Mouse (Mus musculus) CH12.LX (cell line): ENCODE results near the gene Afap1. TPM values are rescaled to one million over a fixed set of nuclear protein-coding genes. Genes with fewer than 3 reads are reported as not detected.

Experiments used
- DNase-seq: peaks from one replicate; pipeline ENCODE4 v3.0.0-alpha.2; 2013; ENCODE audit errors: extremely low read depth
- H3K27ac ChIP-seq: 2 replicates; pipeline ENCODE4 v1.5.1; 2012; ENCODE audit warnings: low read depth, mild to moderate bottlenecking, control low read depth, moderate library complexity; ENCODE audit not compliant: insufficient read depth
- H3K27me3 ChIP-seq: replicated peaks from 2 replicates; pipeline ENCODE3; 2012; ENCODE audit warnings: inconsistent platforms
- H3K36me3 ChIP-seq, 2 experiments: replicated peaks in 1 of 2; 2 replicates each; pipeline versions ENCODE3 to v1.6.1; 2012; ENCODE audit warnings: inconsistent platforms in 1 of 2, low read length in 1 of 2, mild to moderate bottlenecking in 1 of 2, mixed read lengths in 1 of 2, moderate library complexity in 1 of 2; ENCODE audit not compliant: control insufficient read depth in 1 of 2, insufficient read depth in 1 of 2
- H3K4me1 ChIP-seq, 2 experiments: 2 replicates each; pipeline ENCODE4 v1.6.1; 2012; ENCODE audit warnings: inconsistent platforms in 1 of 2, moderate library complexity in 1 of 2; ENCODE audit not compliant: insufficient read depth in 2 of 2, control insufficient read depth in 1 of 2
- H3K4me2 ChIP-seq: 2 replicates; pipeline ENCODE4 v1.6.1; 2012; ENCODE audit warnings: low read depth, mild to moderate bottlenecking, control low read depth; ENCODE audit not compliant: poor library complexity, insufficient read depth, severe bottlenecking
- H3K4me3 ChIP-seq, 3 experiments: fragments of 150-350 bp in 1 of 3; sonication (generic) in 1 of 3; replicated peaks in 1 of 3; 2 replicates each; pipeline versions ENCODE3 to v1.5.1; 2011 to 2012; ENCODE audit warnings: low read depth in 2 of 3, low read length in 2 of 3, mild to moderate bottlenecking in 2 of 3, moderate library complexity in 2 of 3, control low read depth in 1 of 3, improper control_type of control experiment in 1 of 3, inconsistent platforms in 1 of 3, mixed read lengths in 1 of 3; ENCODE audit not compliant: poor library complexity in 1 of 3
- H3K79me2 ChIP-seq: replicated peaks from 2 replicates; pipeline ENCODE4 v1.6.1; 2012; ENCODE audit warnings: mild to moderate bottlenecking, moderate library complexity; ENCODE audit not compliant: control insufficient read depth, poor library complexity, insufficient read depth, severe bottlenecking; ENCODE audit errors: extremely low read depth
- H3K9ac ChIP-seq: 2 replicates; pipeline ENCODE4 v1.6.1; 2012; ENCODE audit warnings: low read depth, mild to moderate bottlenecking, control low read depth, moderate library complexity; ENCODE audit not compliant: insufficient read depth
- H3K9me3 ChIP-seq: replicated peaks from 2 replicates; pipeline ENCODE3; 2012; ENCODE audit warnings: low read length, inconsistent platforms, mixed read lengths
- CHD1 ChIP-seq: IDR thresholded peaks from 2 replicates; pipeline ENCODE4 v1.6.1; 2012; ENCODE audit warnings: low read depth, low read length, improper control_type of control experiment, inconsistent platforms
- CHD2 ChIP-seq: IDR thresholded peaks from 2 replicates; pipeline ENCODE4 v1.6.1; 2011; ENCODE audit warnings: low read length, improper control_type of control experiment
- CTCF ChIP-seq, 2 experiments: IDR thresholded peaks in 1 of 2; conservative IDR thresholded peaks in 1 of 2; 2 replicates each; pipeline ENCODE4 v1.5.1; 2011 to 2012; ENCODE audit warnings: low read depth in 2 of 2, low read length in 2 of 2, improper control_type of control experiment in 1 of 2, inconsistent platforms in 1 of 2, mild to moderate bottlenecking in 1 of 2, moderate library complexity in 1 of 2
- ELF1 ChIP-seq: IDR thresholded peaks from 2 replicates; pipeline ENCODE4 v1.6.1; 2014; ENCODE audit warnings: low read depth, mild to moderate bottlenecking, inconsistent platforms, low read length, improper control_type of control experiment
- EP300 ChIP-seq: IDR thresholded peaks from 2 replicates; pipeline ENCODE4 v1.6.1; 2011; ENCODE audit warnings: low read length, improper control_type of control experiment
- ETS1 ChIP-seq: conservative IDR thresholded peaks from 2 replicates; pipeline ENCODE4 v1.6.1; 2012; ENCODE audit warnings: low read depth, mild to moderate bottlenecking, inconsistent platforms, low read length, improper control_type of control experiment, moderate library complexity
- GABPA ChIP-seq: IDR thresholded peaks from 2 replicates; pipeline ENCODE4 v1.6.1; 2012; ENCODE audit warnings: low read depth, low read length, improper control_type of control experiment, inconsistent platforms; ENCODE audit not compliant: insufficient replicate concordance
- HCFC1 ChIP-seq: IDR thresholded peaks from 2 replicates; pipeline ENCODE4 v1.6.1; 2012; ENCODE audit warnings: low read depth, mild to moderate bottlenecking, inconsistent platforms, low read length, improper control_type of control experiment
- IRF4 ChIP-seq: IDR thresholded peaks from 2 replicates; pipeline ENCODE4 v1.6.1; 2014; ENCODE audit warnings: low read depth, mild to moderate bottlenecking, inconsistent platforms, low read length, improper control_type of control experiment
- JUN ChIP-seq: IDR thresholded peaks from 2 replicates; pipeline ENCODE4 v1.6.1; 2011; ENCODE audit warnings: low read depth, mild to moderate bottlenecking, low read length, improper control_type of control experiment, moderate library complexity; ENCODE audit not compliant: insufficient read depth
- KAT2A ChIP-seq: IDR thresholded peaks from 2 replicates; pipeline ENCODE4 v1.6.1; 2012; ENCODE audit warnings: low read length, improper control_type of control experiment, inconsistent platforms; ENCODE audit not compliant: insufficient replicate concordance
- MAFK ChIP-seq: IDR thresholded peaks from 2 replicates; pipeline ENCODE4 v1.6.1; 2011; ENCODE audit warnings: low read length, improper control_type of control experiment; ENCODE audit not compliant: insufficient replicate concordance
- MAX ChIP-seq: IDR thresholded peaks from 2 replicates; pipeline ENCODE4 v1.6.1; 2011; ENCODE audit warnings: low read length, improper control_type of control experiment
- MYC ChIP-seq: IDR thresholded peaks from 2 replicates; pipeline ENCODE4 v1.6.1; 2011; ENCODE audit warnings: low read depth, mild to moderate bottlenecking, improper control_type of control experiment, low read length
- NRF1 ChIP-seq: IDR thresholded peaks from 2 replicates; pipeline ENCODE4 v1.6.1; 2014; ENCODE audit warnings: low read depth, mild to moderate bottlenecking, inconsistent platforms, low read length, improper control_type of control experiment, moderate library complexity
- PAX5 ChIP-seq: IDR thresholded peaks from 2 replicates; pipeline ENCODE4 v1.6.1; 2012; ENCODE audit warnings: low read length, inconsistent platforms, mixed read lengths
- POLR2A ChIP-seq: IDR thresholded peaks from 2 replicates; pipeline ENCODE4 v1.6.1; 2011; ENCODE audit warnings: low read depth, mild to moderate bottlenecking, improper control_type of control experiment, low read length
- POLR2AphosphoS2 ChIP-seq: IDR thresholded peaks from 2 replicates; pipeline ENCODE4 v1.6.1; 2011; ENCODE audit warnings: low read depth, low read length, improper control_type of control experiment
- RAD21 ChIP-seq: IDR thresholded peaks from 2 replicates; pipeline ENCODE4 v1.6.1; 2011; ENCODE audit warnings: low read depth, mild to moderate bottlenecking, low read length, improper control_type of control experiment, moderate library complexity
- SIN3A ChIP-seq: IDR thresholded peaks from 2 replicates; pipeline ENCODE4 v1.6.1; 2012; ENCODE audit warnings: low read length, improper control_type of control experiment, inconsistent platforms
- USF1 ChIP-seq: IDR thresholded peaks from 2 replicates; pipeline ENCODE4 v1.6.1; 2014; ENCODE audit warnings: low read depth, mild to moderate bottlenecking, inconsistent platforms, low read length, improper control_type of control experiment
- USF2 ChIP-seq: conservative IDR thresholded peaks from 2 replicates; pipeline ENCODE4 v1.6.1; 2011; ENCODE audit warnings: low read depth, low read length, improper control_type of control experiment
- ZC3H11A ChIP-seq: IDR thresholded peaks from 2 replicates; pipeline ENCODE4 v1.6.1; 2012; ENCODE audit warnings: low read depth, mild to moderate bottlenecking, inconsistent platforms, low read length, improper control_type of control experiment
- ZKSCAN1 ChIP-seq: IDR thresholded peaks from 2 replicates; pipeline ENCODE4 v1.6.1; 2012; ENCODE audit warnings: low read depth, inconsistent platforms, low read length, improper control_type of control experiment, borderline replicate concordance
- ZMIZ1 ChIP-seq: IDR thresholded peaks from 2 replicates; pipeline ENCODE4 v1.6.1; 2012; ENCODE audit warnings: low read depth, mild to moderate bottlenecking, inconsistent platforms, low read length, improper control_type of control experiment
- ZNF384 ChIP-seq: IDR thresholded peaks from 2 replicates; pipeline ENCODE4 v1.6.1; 2012; ENCODE audit warnings: low read depth, low read length, improper control_type of control experiment, inconsistent platforms
- dilution Hi-C: fragments of 300-500 bp; cut with MboI; formaldehyde crosslinking; loops from 2 replicates; pipeline ENCODE4 v1.14.3; 2020; ENCODE audit warnings: low sequenced_read_pairs; ENCODE audit not compliant: extremely low pct_unique_long_range_greater_than_20kb, extremely low pct_ligation_motif_present
- in situ Hi-C: fragments of 300-500 bp; cut with MboI; formaldehyde crosslinking; loops from 3 replicates; pipeline ENCODE4 v1.14.3; 2019; ENCODE audit warnings: low sequenced_read_pairs, low pct_ligation_motif_present, low pct_unique_long_range_greater_than_20kb, mixed read lengths
- polyA plus RNA-seq: library from polyadenylated mRNA; unstranded; fragments of >175 nt; gene quantifications from 2 replicates; pipeline ENCODE4 v1.2.1, GENCODE M21; 2012; ENCODE audit warnings: low read depth; ENCODE audit not compliant: insufficient read length
- total RNA-seq, 2 experiments: library from RNA; depleted of rRNA; stranded (reverse); fragments of 300-350 nt in 1 of 2; fragments of >200 nt in 1 of 2; gene quantifications; 2 replicates each; pipeline ENCODE4 v1.2.3; 2012 to 2014

The Afap1 gene
- total and polyA plus RNA-seq, 3 experiments, result 0.32 to 4.0 (median 0.86) TPM

GRCm38 (mm10) chr5:36007649-36008048, 114.5 kb downstream of the Afap1 start:
- H3K79me2 ChIP-seq, result no peaks in the 10 kb centered on the region
- dilution Hi-C loops, result no loop called here
- TF ChIP-seq ZKSCAN1 (no peak), ZC3H11A (no peak), IRF4 (no peak), ZMIZ1 (no peak), POLR2A (no peak), MYC (no peak), MAX (no peak)
- no peaks in the 10 kb centered on the region for H3K9me3 ChIP-seq
- no peak for DNase-seq
- peaks cover 0 to 4% of the 10 kb centered on the region in 2 experiments; a peak in 1 of 4 replicates for H3K4me1 ChIP-seq
- no peak overlapping the region for H3K9ac ChIP-seq
- no peak overlapping the region for H3K4me2 ChIP-seq
- no peak overlapping the region for H3K4me3 ChIP-seq
- no peak overlapping the region for H3K27ac ChIP-seq
- in situ Hi-C loops, result no loop called here
- peaks cover 3% of the 10 kb centered on the region for H3K27me3 ChIP-seq
- no peaks in the 10 kb centered on the region for H3K36me3 ChIP-seq

- Histone ChIP-seq H3K4me1 (no peaks in the 10 kb centered on the region), H3K27me3 (peaks cover 6% of the 10 kb centered on the region), H3K27ac (no peak overlapping the region), H3K4me3 (no peak overlapping the region), H3K9me3 (no peaks in the 10 kb centered on the region), H3K4me2 (no peak overlapping the region), H3K9ac (no peak overlapping the region), H3K79me2 (no peaks in the 10 kb centered on the region), H3K36me3 (no peaks in the 10 kb centered on the region)
- in situ Hi-C loops, result no loop called here
- TF ChIP-seq CHD1 (no peak), ZMIZ1 (no peak), MAX (no peak), RAD21 (no peak), ETS1 (no peak), MAFK (peak; percentile 94), EP300 (no peak)
- dilution Hi-C loops, result no loop called here
- DNase-seq, result no peak
Observed at GRCm38 (mm10) chr5:36009405-36009804, 116.3 kb downstream of the Afap1 start.

GRCm38 (mm10) chr5:36018366-36018765, 125.2 kb downstream of the Afap1 start:
- no peak overlapping the region for H3K4me3 ChIP-seq
- in situ Hi-C loops, result no loop called here
- no peak overlapping the region for H3K4me2 ChIP-seq
- peak; percentile 60 for DNase-seq
- H3K36me3 ChIP-seq, result peaks cover 0 to 25% of the 10 kb centered on the region in 2 experiments
- H3K4me1 ChIP-seq, result peaks cover 2 to 14% of the 10 kb centered on the region in 2 experiments
- dilution Hi-C loops, result no loop called here
- H3K9me3 ChIP-seq, result no peaks in the 10 kb centered on the region
- peaks cover 2% of the 10 kb centered on the region for H3K27me3 ChIP-seq
- H3K27ac ChIP-seq, result no peak overlapping the region
- no peak overlapping the region for H3K9ac ChIP-seq
- H3K79me2 ChIP-seq, result no peaks in the 10 kb centered on the region
- TF ChIP-seq MAFK (no peak), HCFC1 (no peak), GABPA (no peak), POLR2A (no peak), ZC3H11A (no peak; the same call in 1 of the 2 replicates), NRF1 (no peak), POLR2AphosphoS2 (no peak), RAD21 (peak; percentile 77), ZMIZ1 (no peak), MYC (no peak), CHD2 (no peak), ETS1 (no peak), PAX5 (no peak), ZKSCAN1 (no peak), CTCF (conservative IDR thresholded peaks at IDR 0.05 in 1 of 2, IDR thresholded peaks at IDR 0.05 in 1 of 2; ENCODE audit: low read depth in 2 of 2, low read length in 2 of 2) (peak; percentile 68 to 80), USF1 (no peak), USF2 (no peak), ZNF384 (no peak), JUN (no peak), SIN3A (no peak), KAT2A (no peak), ELF1 (no peak)
